Mouse (Mus musculus) liver, embryonic 16.5 days (tissue): Measurements from ENCODE around the gene Zfp568. TPM values are rescaled to one million over a fixed set of nuclear protein-coding genes. Genes with fewer than 3 reads are reported as not detected.

Source experiments
- ATAC-seq: fragments of 200-750 bp; cut with Nextera tagmentation; 2 replicates; pipeline ENCODE4 v1.8.0; 2017; ENCODE audit warnings: low read depth, mild to moderate bottlenecking, moderate number of reproducible peaks, moderate library complexity
- H3K27ac ChIP-seq: fragments of 300-500 bp; sonication (generic); 2 replicates; pipeline ENCODE4 v1.5.1; 2014; ENCODE audit warnings: mild to moderate bottlenecking, low read length
- H3K27me3 ChIP-seq: fragments of 300-500 bp; sonication (generic); 2 replicates; pipeline ENCODE4 v1.6.1; 2014; ENCODE audit warnings: low read depth, low read length, mixed read lengths; ENCODE audit not compliant: control insufficient read depth, insufficient read depth
- H3K36me3 ChIP-seq: fragments of 300-500 bp; sonication (generic); 2 replicates; pipeline ENCODE4 v1.6.1; 2014; ENCODE audit warnings: mild to moderate bottlenecking; ENCODE audit not compliant: control insufficient read depth, insufficient read depth
- H3K4me1 ChIP-seq: fragments of 300-500 bp; sonication (generic); 2 replicates; pipeline ENCODE4 v1.6.1; 2014; ENCODE audit warnings: low read depth, low read length, mixed read lengths; ENCODE audit not compliant: control insufficient read depth
- H3K4me2 ChIP-seq: fragments of 300-500 bp; sonication (generic); 2 replicates; pipeline ENCODE4 v1.6.1; 2014; ENCODE audit warnings: low read depth, low read length, mixed read lengths
- H3K4me3 ChIP-seq: fragments of 300-500 bp; sonication (generic); 2 replicates; pipeline ENCODE4 v1.5.1; 2014; ENCODE audit warnings: low read depth, mild to moderate bottlenecking, low read length
- H3K9ac ChIP-seq: fragments of 300-500 bp; sonication (generic); 2 replicates; pipeline ENCODE4 v1.6.1; 2014; ENCODE audit warnings: low read depth, low read length
- H3K9me3 ChIP-seq: fragments of 300-500 bp; sonication (generic); replicated peaks from 2 replicates; pipeline ENCODE4 v1.6.1; 2016; ENCODE audit warnings: low read length; ENCODE audit not compliant: control insufficient read depth
- WGBS: fragments of 180-500 bp; shearing (Covaris S2); extraction: QIAGEN DNeasy Blood & Tissue Kit; methylation state at CpG from one replicate; pipeline ENCODE4 v1.1.7; 2014; ENCODE audit not compliant: insufficient replicate concordance; 5-methylcytosine and 5-hydroxymethylcytosine counted together
- polyA plus RNA-seq: library from polyadenylated mRNA; unstranded; fragments of >200 nt; fragmentation: Nextera tagmentation; extraction: Ambion mirVana; gene quantifications from 2 replicates; pipeline ENCODE4 v1.2.1, GENCODE M21; 2015

Gene Zfp568
- polyA plus RNA-seq, 1 experiment from 2014 or later, result 8.1 TPM

DNA sequence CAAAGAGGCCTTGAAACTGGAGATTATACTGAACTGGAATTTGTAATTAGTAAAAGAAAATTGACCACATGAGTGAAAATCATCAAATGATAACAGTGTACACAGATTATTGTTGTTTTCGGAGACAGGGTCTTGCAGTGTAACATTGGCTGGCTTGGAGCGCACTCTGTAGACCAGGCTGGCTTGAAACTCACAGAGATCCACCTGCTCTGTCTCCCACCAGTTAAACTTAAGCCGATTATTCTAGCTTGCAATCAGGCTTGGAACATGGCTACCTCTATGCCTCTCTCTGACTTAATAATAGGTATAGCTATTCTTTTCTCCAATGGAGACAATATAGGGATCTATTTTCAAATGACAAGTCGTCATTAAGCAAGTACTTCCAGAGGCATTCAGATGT, 1.4 kb upstream of the Zfp568 start:
- Histone ChIP-seq H3K27me3 (no peaks in the 10 kb centered on the region), H3K4me2 (no peak overlapping the region), H3K9ac (no peak overlapping the region), H3K4me1 (peaks cover 10% of the 10 kb centered on the region), H3K9me3 (no peaks in the 10 kb centered on the region), H3K36me3 (no peaks in the 10 kb centered on the region), H3K4me3 (no peak overlapping the region), H3K27ac (no peak overlapping the region)
- 83% methylated on average over 4 of the region's 4 CpGs for WGBS
- no peak for ATAC-seq

DNA sequence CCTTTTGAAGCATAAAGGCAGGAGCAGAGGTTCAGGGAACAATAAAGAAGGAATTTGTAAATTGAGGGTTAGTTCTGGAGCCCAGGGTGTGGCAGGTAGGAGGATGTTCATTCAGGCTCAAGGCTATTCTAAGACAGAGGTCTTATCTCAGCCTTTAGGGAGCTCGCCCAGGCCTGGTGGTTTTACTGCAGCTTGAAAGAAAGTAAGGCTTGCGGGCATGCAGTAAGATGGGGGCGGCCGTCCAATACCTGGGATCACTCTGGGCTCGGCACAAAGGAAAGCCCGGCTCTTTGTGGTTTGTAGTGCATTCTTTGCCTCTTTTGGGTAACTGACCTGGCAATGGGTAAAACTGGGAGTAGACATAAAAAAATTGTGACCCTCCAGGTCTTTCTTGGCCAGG, 824 bp upstream of the Zfp568 start:
- Histone ChIP-seq H3K4me1 (peaks cover 10% of the 10 kb centered on the region), H3K27me3 (no peaks in the 10 kb centered on the region), H3K4me2 (peak overlapping the region; percentile 85), H3K4me3 (peak overlapping the region; percentile 95), H3K9ac (peak overlapping the region; percentile 91), H3K36me3 (peaks cover 3% of the 10 kb centered on the region), H3K9me3 (no peaks in the 10 kb centered on the region), H3K27ac (peak overlapping the region; percentile 95)
- 16% methylated on average over 6 of the region's 6 CpGs for WGBS
- no peak for ATAC-seq

GRCm38 (mm10) chr7:29983340-29983689, 440 bp upstream of the Zfp568 start:
- H3K9me3 ChIP-seq, result no peaks in the 10 kb centered on the region
- peak; percentile 3 for ATAC-seq

DNA sequence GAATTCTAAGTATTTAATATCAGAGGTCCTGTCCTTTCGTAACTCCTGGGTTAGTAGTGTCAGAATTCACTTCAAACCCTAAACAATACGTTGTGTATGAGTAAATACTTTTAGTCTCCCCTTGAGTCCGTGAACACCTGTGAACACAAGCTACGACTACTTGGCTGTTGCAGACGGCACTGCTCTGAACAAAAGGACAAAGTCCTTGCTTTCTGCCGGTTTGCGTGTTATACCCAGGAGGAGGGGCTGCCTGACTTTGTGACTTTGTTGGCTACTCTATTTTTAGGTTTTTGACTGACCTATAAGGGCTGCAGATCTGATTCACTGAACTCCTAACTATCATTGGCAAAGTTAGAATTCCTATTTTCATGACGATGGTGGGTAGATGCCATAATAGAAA, 2.3 kb downstream of the Zfp568 start:
- Histone ChIP-seq H3K4me1 (peaks cover 10% of the 10 kb centered on the region), H3K27me3 (no peaks in the 10 kb centered on the region), H3K9ac (no peak overlapping the region), H3K4me2 (peak overlapping the region; percentile 46), H3K36me3 (peaks cover 9% of the 10 kb centered on the region), H3K4me3 (no peak overlapping the region), H3K9me3 (no peaks in the 10 kb centered on the region), H3K27ac (peak overlapping the region; percentile 37; the same call in 1 of the 2 replicates)
- WGBS, result 77% methylated on average over 8 of the region's 8 CpGs
- no peak for ATAC-seq

More at GRCm38 (mm10) chr7:29983340-29983689, 440 bp upstream of the Zfp568 start:
- WGBS, result 2% methylated on average over 8 of the region's 8 CpGs
- H3K4me1 ChIP-seq, result peaks cover 10% of the 10 kb centered on the region
- H3K27me3 ChIP-seq, result no peaks in the 10 kb centered on the region
- H3K9ac ChIP-seq, result peak overlapping the region; percentile 91
- H3K4me2 ChIP-seq, result peak overlapping the region; percentile 85
- peak overlapping the region; percentile 95 for H3K4me3 ChIP-seq
- H3K27ac ChIP-seq, result peak overlapping the region; percentile 95
- peaks cover 6% of the 10 kb centered on the region for H3K36me3 ChIP-seq

GRCm38 (mm10) chr7:29987551-29987950, 3.8 kb downstream of the Zfp568 start:
- no peak overlapping the region for H3K27ac ChIP-seq
- WGBS, result 80% methylated on average over 5 of the region's 5 CpGs

GRCm38 (mm10) chr7:29989031-29989430, 5.3 kb downstream of the Zfp568 start:
- Histone ChIP-seq H3K9me3 (no peaks in the 10 kb centered on the region), H3K9ac (no peak overlapping the region), H3K27ac (0 out of 2 replicates have a peak overlapping the region, but pooled peaks have one; percentile 48), H3K27me3 (no peaks in the 10 kb centered on the region), H3K36me3 (peaks cover 14% of the 10 kb centered on the region), H3K4me2 (no peak overlapping the region), H3K4me1 (no peaks in the 10 kb centered on the region; the same call in 1 of the 2 replicates), H3K4me3 (no peak overlapping the region)
- peak; percentile 83 for ATAC-seq
- 69% methylated on average over 11 of the region's 11 CpGs for WGBS

More at GRCm38 (mm10) chr7:29987551-29987950, 3.8 kb downstream of the Zfp568 start:
- Histone ChIP-seq H3K4me3 (no peak overlapping the region), H3K4me2 (no peak overlapping the region), H3K4me1 (peaks cover 9% of the 10 kb centered on the region), H3K9me3 (no peaks in the 10 kb centered on the region), H3K9ac (no peak overlapping the region), H3K27me3 (no peaks in the 10 kb centered on the region), H3K36me3 (peaks cover 9% of the 10 kb centered on the region)
- ATAC-seq, result no peak

DNA sequence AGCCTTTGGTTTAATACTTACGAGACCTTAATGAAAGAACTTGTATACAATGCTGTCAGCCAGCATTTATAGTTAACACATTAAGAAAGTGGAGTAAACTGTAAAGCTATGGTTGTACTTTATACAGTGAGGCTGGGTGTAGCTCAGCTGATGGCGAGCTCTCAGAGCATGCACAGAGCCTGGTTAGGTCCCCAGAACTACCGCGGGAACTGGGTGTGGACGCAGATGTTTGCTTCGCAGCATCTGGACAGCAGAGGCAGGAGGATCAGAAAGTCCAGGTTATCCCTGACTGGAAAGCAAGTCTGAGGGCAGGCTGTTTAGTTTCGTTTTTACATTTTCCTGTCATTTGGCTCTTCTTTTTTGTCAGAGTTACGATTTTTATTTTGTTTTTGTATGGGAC, 8.9 kb downstream of the Zfp568 start:
- 84% methylated on average over 8 of the region's 8 CpGs for WGBS
- H3K9me3 ChIP-seq, result no peaks in the 10 kb centered on the region

GRCm38 (mm10) chr7:29993340-29993739, 9.6 kb downstream of the Zfp568 start:
- no peak overlapping the region for H3K27ac ChIP-seq
- H3K4me1 ChIP-seq, result no peaks in the 10 kb centered on the region
- no peak overlapping the region for H3K4me2 ChIP-seq
- ATAC-seq, result no peak
- H3K4me3 ChIP-seq, result no peak overlapping the region
- no peaks in the 10 kb centered on the region for H3K27me3 ChIP-seq
- no peaks in the 10 kb centered on the region for H3K9me3 ChIP-seq
- no peak overlapping the region for H3K9ac ChIP-seq
- peaks cover 22% of the 10 kb centered on the region for H3K36me3 ChIP-seq
- 82% methylated on average over 9 of the region's 9 CpGs for WGBS

More for the DNA sequence above, 8.9 kb downstream of the Zfp568 start:
- no peak overlapping the region for H3K4me3 ChIP-seq
- H3K4me1 ChIP-seq, result no peaks in the 10 kb centered on the region
- H3K36me3 ChIP-seq, result peaks cover 20% of the 10 kb centered on the region
- H3K27me3 ChIP-seq, result no peaks in the 10 kb centered on the region
- no peak for ATAC-seq
- no peak overlapping the region for H3K27ac ChIP-seq
- no peak overlapping the region for H3K9ac ChIP-seq
- H3K4me2 ChIP-seq, result no peak overlapping the region

DNA sequence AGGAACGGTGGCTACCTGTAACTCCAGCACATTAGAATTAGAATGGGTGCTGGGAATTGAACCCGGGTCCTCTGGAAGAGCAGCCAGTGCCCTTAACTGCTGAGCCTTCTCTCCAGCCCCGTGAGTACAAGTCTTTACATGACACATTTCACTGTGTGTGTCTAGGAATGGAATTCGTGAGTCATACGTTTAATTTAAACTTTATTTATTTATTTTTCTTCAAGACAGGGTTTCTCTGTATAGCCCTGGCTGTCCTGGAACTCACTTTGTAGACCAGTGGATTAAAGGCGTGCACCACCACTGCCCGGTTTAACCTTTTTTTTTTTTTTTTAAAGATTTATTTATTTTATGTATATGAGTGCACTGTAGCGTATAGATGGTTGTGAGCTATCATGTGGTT, 11.4 kb downstream of the Zfp568 start:
- Histone ChIP-seq H3K4me1 (no peaks in the 10 kb centered on the region), H3K4me3 (no peak overlapping the region), H3K27me3 (no peaks in the 10 kb centered on the region), H3K4me2 (no peak overlapping the region), H3K27ac (no peak overlapping the region), H3K9ac (no peak overlapping the region), H3K9me3 (no peaks in the 10 kb centered on the region), H3K36me3 (peaks cover 27% of the 10 kb centered on the region)
- ATAC-seq, result no peak
- WGBS, result 82% methylated on average over 8 of the region's 8 CpGs
